Mouse (Mus musculus) E14TG2a.4 (cell line): ENCODE data around the gene 3110009E18Rik.
A peak's percentile ranks its signal among the peaks of the same experiment; 100 is the strongest.

Experiments
- H3K27me3 ChIP-seq: 2 replicates; pipeline ENCODE4 v1.6.1; 2014; ENCODE audit warnings: low read length, control low read depth; ENCODE audit not compliant: insufficient read depth
- H3K36me3 ChIP-seq: 2 replicates; pipeline ENCODE4 v1.6.1; 2014; ENCODE audit warnings: low read length, control low read depth; ENCODE audit not compliant: insufficient read depth
- H3K4me1 ChIP-seq: replicated peaks from 2 replicates; pipeline ENCODE4 v1.6.1; 2014; ENCODE audit warnings: low read depth, low read length, control low read depth
- H3K4me3 ChIP-seq: replicated peaks from 2 replicates; pipeline ENCODE4 v1.5.1; 2014; ENCODE audit warnings: mild to moderate bottlenecking, low read length
- H3K9me3 ChIP-seq: 2 replicates; pipeline ENCODE4 v1.6.1; 2014; ENCODE audit warnings: low read length, control low read depth
- CTCF ChIP-seq: conservative IDR thresholded peaks from 2 replicates; pipeline ENCODE4 v1.5.1; 2014; ENCODE audit warnings: low read length
- NANOG ChIP-seq: IDR thresholded peaks from 2 replicates; pipeline ENCODE4 v1.6.1; 2014; ENCODE audit warnings: borderline replicate concordance, low read length, mixed read lengths
- POU5F1 ChIP-seq: IDR thresholded peaks from 2 replicates; pipeline ENCODE4 v1.6.1; 2014; ENCODE audit warnings: low read length, borderline replicate concordance

The 3110009E18Rik gene

DNA sequence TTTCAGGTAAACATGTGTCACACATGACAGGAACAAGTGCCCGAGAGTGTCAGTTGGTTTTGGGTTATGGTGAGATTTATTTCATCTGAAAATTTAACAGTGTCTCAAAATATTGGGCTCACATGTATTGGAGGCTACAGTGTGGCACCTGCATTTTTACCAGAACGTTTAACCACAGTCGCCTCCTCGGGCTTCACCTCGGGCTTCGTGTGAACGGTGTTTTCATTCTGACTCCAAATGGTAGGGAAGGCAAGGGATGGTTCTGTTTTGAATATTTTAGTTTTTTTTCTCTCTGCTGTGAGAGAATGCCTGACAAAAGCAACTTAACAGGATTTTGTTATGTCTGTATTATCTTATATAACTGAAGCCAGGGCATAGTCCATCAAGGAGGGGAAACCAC is 47.7 kb downstream of the 3110009E18Rik start:
- Histone ChIP-seq H3K4me3 (no peak overlapping the region), H3K27me3 (no peaks in the 10 kb centered on the region), H3K4me1 (no peaks in the 10 kb centered on the region), H3K9me3 (no peaks in the 10 kb centered on the region), H3K36me3 (no peaks in the 10 kb centered on the region)
- no peak for TF ChIP-seq POU5F1
- TF ChIP-seq CTCF, result no peak
- TF ChIP-seq NANOG, result no peak

DNA sequence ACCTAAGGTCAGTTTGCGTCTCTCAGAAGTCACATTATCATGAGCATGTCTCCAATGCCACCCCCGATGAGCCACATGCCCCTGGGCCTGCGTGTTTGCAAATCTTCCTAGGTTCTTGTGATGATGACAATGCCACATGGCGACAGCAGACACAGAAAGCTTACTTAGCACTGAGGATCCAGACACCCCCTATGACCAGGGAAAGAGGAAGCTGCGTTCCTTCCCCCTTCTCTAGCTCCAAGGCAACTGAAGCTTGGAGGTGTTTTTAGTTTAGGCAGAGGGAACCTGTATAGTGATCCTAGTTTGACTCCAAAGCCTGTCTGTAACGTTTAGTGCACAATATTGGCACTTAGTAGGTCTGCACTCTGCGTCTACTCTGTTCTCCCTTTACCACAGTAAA is 49.3 kb downstream of the 3110009E18Rik start:
- no peak for TF ChIP-seq POU5F1
- no peak for TF ChIP-seq CTCF
- TF ChIP-seq NANOG, result no peak

DNA sequence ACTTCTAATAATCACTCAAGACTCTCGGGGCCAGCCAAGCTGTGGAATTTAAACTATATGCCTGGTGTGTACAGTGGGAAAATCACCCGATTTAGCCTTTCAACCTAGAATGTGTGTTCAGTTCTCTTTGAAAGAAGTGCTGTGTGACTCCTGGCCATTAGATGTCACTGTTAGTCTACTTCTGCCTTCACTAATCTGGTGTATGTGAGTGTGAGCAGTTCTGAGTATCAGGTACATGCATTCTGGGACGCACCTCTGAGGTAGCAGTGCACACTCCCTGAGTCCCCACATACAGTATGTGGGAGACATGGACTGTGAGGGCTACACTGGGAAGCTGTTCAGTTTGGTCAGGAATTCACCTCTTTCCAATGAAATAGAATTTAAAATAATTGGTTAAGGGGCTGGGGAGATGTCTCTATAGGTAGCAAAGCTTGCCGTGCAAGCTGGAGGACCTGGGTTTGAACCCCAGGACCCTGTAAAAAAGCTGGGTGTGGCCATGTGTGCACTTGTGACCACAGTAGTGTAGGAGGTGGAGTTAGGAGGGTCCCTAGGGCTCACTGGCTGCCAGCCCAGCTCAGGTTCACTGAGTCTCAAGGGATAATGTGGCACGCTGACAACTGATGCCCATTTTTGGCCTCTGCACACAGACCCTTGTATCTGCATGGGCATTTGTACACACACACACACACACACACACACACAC is 51.0 kb downstream of the 3110009E18Rik start:
- Histone ChIP-seq H3K9me3 (no peaks in the 10 kb centered on the region), H3K27me3 (no peaks in the 10 kb centered on the region), H3K4me3 (no peak overlapping the region), H3K4me1 (no peaks in the 10 kb centered on the region), H3K36me3 (no peaks in the 10 kb centered on the region)
- no peak for TF ChIP-seq POU5F1
- peak; percentile 29 for TF ChIP-seq CTCF
- no peak for TF ChIP-seq NANOG

More for the DNA sequence above, 49.3 kb downstream of the 3110009E18Rik start:
- Histone ChIP-seq H3K4me1 (no peaks in the 10 kb centered on the region), H3K4me3 (no peak overlapping the region), H3K36me3 (no peaks in the 10 kb centered on the region), H3K27me3 (no peaks in the 10 kb centered on the region), H3K9me3 (no peaks in the 10 kb centered on the region)

DNA sequence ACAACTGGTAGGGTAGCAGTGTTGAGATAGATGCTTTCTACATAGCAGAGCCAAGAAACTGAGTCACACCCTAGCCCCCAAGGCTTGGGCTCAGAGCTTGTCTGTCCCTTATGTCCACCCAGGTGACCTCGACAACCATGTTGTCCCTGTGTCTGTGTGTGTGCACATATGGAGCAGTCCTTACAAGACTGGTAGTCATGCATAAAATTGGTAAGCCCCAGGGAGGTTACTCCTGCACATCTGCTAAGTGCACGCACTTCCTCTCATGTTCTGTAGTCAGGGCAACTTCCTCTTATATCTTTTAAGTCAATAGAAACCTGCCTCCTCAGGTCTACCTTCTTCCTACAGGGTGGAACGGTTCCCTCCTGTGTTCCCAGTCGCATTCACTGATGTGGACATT is 54.0 kb downstream of the 3110009E18Rik start:
- Histone ChIP-seq H3K27me3 (no peaks in the 10 kb centered on the region), H3K4me1 (no peaks in the 10 kb centered on the region), H3K9me3 (no peaks in the 10 kb centered on the region), H3K4me3 (no peak overlapping the region), H3K36me3 (no peaks in the 10 kb centered on the region)
- TF ChIP-seq CTCF (no peak), POU5F1 (no peak)

DNA sequence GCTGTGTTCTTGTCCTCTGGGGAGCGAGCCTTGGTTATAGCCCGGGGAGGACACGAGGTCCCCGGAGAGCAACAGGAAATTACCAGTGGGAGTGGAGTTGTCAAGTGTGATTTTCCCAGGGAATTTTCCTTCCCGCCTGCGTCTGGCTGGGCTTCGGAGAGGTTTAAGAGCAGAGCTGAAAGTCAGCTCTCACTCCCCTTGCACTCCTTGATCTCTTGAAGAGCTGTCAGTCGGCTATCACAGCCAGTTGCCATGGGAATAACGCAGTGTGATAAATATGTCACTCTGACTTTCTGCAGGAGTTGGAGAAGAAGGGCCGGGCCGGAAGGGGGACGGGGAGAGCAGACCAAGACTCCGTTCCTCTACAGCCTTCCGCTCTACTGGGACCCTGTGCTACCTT is 55.3 kb downstream of the 3110009E18Rik start:
- H3K9me3 ChIP-seq, result no peaks in the 10 kb centered on the region
- H3K4me3 ChIP-seq, result no peak overlapping the region
- no peaks in the 10 kb centered on the region for H3K36me3 ChIP-seq
- no peak for TF ChIP-seq POU5F1
- TF ChIP-seq CTCF, result no peak
- TF ChIP-seq NANOG, result no peak
- no peaks in the 10 kb centered on the region for H3K27me3 ChIP-seq
- no peaks in the 10 kb centered on the region for H3K4me1 ChIP-seq

DNA sequence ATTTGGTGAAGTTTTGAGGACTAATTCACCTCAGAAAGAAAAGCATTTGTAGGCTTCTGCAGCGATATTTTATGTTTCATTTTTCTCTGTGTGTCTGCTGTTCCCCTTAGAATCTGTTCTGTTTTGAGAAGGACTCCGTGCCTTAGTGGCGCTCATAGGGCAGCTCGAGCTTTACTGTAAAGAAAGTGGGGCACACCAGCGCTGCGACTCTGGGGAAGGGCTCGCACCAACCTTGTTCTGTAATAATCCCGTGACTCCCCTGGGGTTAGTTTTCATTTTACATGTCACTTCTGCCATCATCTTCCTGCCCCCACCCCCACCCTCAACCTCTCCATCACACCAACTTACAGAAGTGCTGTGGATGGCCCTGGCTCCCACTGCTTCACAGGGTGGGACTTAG is 56.2 kb downstream of the 3110009E18Rik start:
- no peak for TF ChIP-seq NANOG
- no peak for TF ChIP-seq POU5F1
- no peak for TF ChIP-seq CTCF
- no peaks in the 10 kb centered on the region for H3K4me1 ChIP-seq
- no peak overlapping the region for H3K4me3 ChIP-seq
- no peaks in the 10 kb centered on the region for H3K36me3 ChIP-seq
- no peaks in the 10 kb centered on the region for H3K27me3 ChIP-seq
- H3K9me3 ChIP-seq, result no peaks in the 10 kb centered on the region

DNA sequence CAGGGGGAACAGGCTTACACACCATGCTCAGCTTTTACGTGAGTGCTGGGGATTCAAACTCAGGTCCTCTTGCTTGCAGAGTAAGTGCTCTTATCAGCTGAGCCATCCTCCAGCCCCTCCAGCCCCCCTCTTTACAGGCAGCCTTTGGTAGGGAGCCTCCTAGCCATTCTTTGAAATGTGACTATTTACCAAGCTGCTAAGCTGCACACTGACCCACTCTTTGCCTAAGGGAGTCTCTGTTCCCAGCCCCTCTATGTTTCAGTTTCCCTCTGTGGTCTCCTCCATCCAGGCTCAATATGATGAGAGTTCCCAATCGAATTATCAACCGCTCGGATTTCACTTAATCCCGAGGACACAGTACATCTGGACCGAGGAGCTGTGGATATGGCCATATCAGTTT is 65.2 kb downstream of the 3110009E18Rik start:
- Histone ChIP-seq H3K9me3 (0 out of 2 replicates have a peak, but pooled peaks cover 3% of the 10 kb centered on the region), H3K36me3 (no peaks in the 10 kb centered on the region), H3K4me1 (no peaks in the 10 kb centered on the region), H3K27me3 (no peaks in the 10 kb centered on the region), H3K4me3 (no peak overlapping the region)
- no peak for TF ChIP-seq POU5F1
- no peak for TF ChIP-seq NANOG
- TF ChIP-seq CTCF, result no peak

DNA sequence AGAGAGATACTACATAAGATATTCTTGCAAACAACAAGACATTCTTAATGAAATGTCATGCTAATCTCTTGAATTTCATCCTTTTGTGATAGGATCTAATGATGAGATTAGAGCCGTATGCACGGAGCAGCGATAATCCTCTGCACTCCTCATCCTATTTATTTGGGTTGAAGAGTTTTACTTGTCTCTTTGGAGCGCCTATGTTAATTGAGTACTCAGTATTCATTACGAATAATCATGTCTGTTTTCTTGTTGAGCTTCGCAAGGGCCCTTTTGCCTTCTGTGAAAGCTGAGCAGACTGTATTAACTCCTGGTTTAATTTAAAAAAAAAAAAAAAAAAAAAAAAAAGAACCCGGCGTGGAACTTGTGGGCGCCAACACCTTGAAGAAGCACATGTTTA is 65.7 kb downstream of the 3110009E18Rik start:
- Histone ChIP-seq H3K4me3 (no peak overlapping the region), H3K9me3 (0 out of 2 replicates have a peak, but pooled peaks cover 3% of the 10 kb centered on the region), H3K36me3 (no peaks in the 10 kb centered on the region), H3K4me1 (no peaks in the 10 kb centered on the region), H3K27me3 (no peaks in the 10 kb centered on the region)
- no peak for TF ChIP-seq NANOG
- no peak for TF ChIP-seq CTCF
- TF ChIP-seq POU5F1, result no peak

DNA sequence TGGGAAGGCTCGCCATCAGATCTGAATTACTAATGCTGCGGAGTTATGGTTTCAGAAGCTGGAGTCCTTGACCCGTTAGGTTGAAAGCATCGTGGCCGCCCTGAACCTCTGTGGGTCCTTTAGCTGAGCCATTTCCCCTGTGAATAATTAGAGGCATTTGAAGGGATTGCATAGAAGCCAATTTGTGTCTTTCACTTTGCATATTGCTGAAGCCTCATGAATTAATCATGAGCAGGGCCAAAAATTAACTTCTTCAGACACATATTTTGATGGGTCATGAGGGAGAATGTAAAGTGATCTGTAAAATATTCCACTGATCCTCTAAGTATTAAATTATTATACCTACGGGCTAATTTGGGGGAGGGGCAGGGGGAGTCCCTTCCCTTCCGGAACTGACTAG is 66.1 kb downstream of the 3110009E18Rik start:
- Histone ChIP-seq H3K4me1 (no peaks in the 10 kb centered on the region), H3K27me3 (no peaks in the 10 kb centered on the region), H3K9me3 (0 out of 2 replicates have a peak, but pooled peaks cover 3% of the 10 kb centered on the region), H3K36me3 (no peaks in the 10 kb centered on the region), H3K4me3 (no peak overlapping the region)
- TF ChIP-seq CTCF, result no peak
- no peak for TF ChIP-seq NANOG
- TF ChIP-seq POU5F1, result no peak
